Mouse (Mus musculus) heart, embryonic 15.5 days (tissue): ENCODE measurements at regions not wholly inside any gene's neighbourhood (a gene's known extent, or its start where the extent isn't known, plus 50 kb on each side); places are given as distances from the start of the nearest gene placed in this dataset.

Experiments used
- ATAC-seq: fragments of 200-750 bp; cut with Nextera tagmentation; replicated peaks from 2 replicates; pipeline ENCODE4 v1.8.0; 2017; ENCODE audit warnings: low read depth, moderate TSS enrichment; ENCODE audit not compliant: insufficient number of reproducible peaks, insufficient read depth, low FRiP score
- H3K27ac ChIP-seq: fragments of 300-500 bp; sonication (generic); 2 replicates; pipeline ENCODE4 v1.5.1; 2015; ENCODE audit warnings: mild to moderate bottlenecking, inconsistent platforms
- H3K27me3 ChIP-seq: fragments of 300-500 bp; sonication (generic); 2 replicates; pipeline ENCODE4 v1.6.1; 2015; ENCODE audit warnings: inconsistent platforms
- H3K36me3 ChIP-seq: fragments of 300-500 bp; sonication (generic); 2 replicates; pipeline ENCODE4 v1.6.1; 2015; ENCODE audit warnings: mild to moderate bottlenecking, inconsistent platforms
- H3K4me1 ChIP-seq: fragments of 300-500 bp; sonication (generic); replicated peaks from 2 replicates; pipeline ENCODE4 v1.6.1; 2015; ENCODE audit warnings: inconsistent platforms
- H3K4me2 ChIP-seq: fragments of 300-500 bp; sonication (generic); 2 replicates; pipeline ENCODE4 v1.6.1; 2015; ENCODE audit warnings: inconsistent platforms, mild to moderate bottlenecking, moderate library complexity
- H3K4me3 ChIP-seq: fragments of 300-500 bp; sonication (generic); 2 replicates; pipeline ENCODE4 v1.5.1; 2015; ENCODE audit warnings: mild to moderate bottlenecking, inconsistent platforms
- H3K9ac ChIP-seq: fragments of 300-500 bp; sonication (generic); 2 replicates; pipeline ENCODE4 v1.6.1; 2015; ENCODE audit warnings: mild to moderate bottlenecking, inconsistent platforms
- H3K9me3 ChIP-seq: fragments of 300-500 bp; sonication (generic); replicated peaks from 2 replicates; pipeline ENCODE4 v1.6.1; 2016; ENCODE audit warnings: inconsistent platforms
- WGBS: fragments of 180-500 bp; shearing (Covaris S2); methylation state at CpG from one replicate; pipeline ENCODE4 v1.1.7; 2015; ENCODE audit warnings: mixed read lengths; 5-methylcytosine and 5-hydroxymethylcytosine counted together

DNA sequence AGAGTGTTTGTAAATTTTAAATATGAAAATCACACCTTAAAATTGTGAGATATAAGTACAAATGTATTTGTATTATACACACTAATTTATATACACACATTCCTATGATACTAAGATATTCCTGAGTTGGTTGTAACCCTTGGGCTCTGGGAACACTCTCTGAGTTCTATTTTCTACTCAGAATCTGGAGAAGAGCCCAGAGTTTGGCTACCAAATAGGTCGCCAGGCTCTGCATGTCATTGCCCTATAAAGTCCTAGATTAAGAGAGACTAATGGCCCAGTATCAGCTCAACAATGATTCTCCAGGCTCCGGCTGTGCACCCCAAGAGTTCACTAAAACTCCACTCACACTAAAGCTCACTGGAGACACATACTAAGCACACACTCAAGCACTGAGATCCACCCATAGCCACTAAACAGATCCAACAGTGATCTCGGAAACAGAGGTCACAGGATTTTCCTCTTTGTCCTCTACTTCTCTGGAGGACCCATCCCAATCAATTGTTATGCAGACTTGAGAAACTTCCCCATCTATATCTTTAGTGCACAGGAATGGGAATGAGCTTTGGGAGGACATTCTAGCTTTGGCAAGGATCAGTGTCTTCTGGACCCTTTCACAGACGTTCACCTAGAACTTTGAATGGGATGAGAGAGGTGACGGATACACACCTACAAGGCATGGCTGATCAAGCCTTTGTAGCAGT, 238.1 kb upstream of the Nr2f2 start:
- Histone ChIP-seq H3K4me1 (no peaks in the 10 kb centered on the region), H3K9ac (no peak overlapping the region), H3K27me3 (no peaks in the 10 kb centered on the region), H3K9me3 (no peaks in the 10 kb centered on the region), H3K4me2 (no peak overlapping the region), H3K4me3 (no peak overlapping the region), H3K27ac (no peak overlapping the region), H3K36me3 (no peaks in the 10 kb centered on the region)
- ATAC-seq: no peak
- WGBS: 78% methylated on average over 5 of the region's 5 CpGs

DNA sequence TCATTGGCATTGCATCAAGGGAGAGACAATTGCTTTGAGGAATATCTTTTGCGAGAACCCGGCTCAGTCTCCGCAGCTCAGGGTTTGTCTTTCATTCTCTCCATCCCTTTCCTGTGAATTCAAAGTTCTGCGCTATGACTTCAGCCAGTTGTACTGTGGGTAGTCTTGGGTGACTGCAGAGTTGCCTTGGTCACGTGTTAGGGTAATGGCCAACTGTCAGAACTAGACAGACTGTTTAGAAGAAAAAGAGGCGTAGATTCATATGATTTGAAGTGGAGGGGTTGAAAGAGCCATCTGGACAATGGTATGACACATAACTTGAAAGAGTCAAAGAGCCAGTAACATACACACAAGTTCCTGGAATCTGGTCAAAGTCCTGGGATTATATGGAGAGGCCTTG, 226.5 kb upstream of the Nr2f2 start:
- 81% methylated on average over 6 of the region's 6 CpGs for WGBS
- H3K27ac ChIP-seq: no peak overlapping the region
- no peaks in the 10 kb centered on the region for H3K27me3 ChIP-seq
- ATAC-seq: no peak
- no peak overlapping the region for H3K4me3 ChIP-seq
- peaks cover 8% of the 10 kb centered on the region for H3K4me1 ChIP-seq
- no peaks in the 10 kb centered on the region for H3K36me3 ChIP-seq
- H3K9ac ChIP-seq: no peak overlapping the region
- H3K9me3 ChIP-seq: no peaks in the 10 kb centered on the region
- H3K4me2 ChIP-seq: no peak overlapping the region

DNA sequence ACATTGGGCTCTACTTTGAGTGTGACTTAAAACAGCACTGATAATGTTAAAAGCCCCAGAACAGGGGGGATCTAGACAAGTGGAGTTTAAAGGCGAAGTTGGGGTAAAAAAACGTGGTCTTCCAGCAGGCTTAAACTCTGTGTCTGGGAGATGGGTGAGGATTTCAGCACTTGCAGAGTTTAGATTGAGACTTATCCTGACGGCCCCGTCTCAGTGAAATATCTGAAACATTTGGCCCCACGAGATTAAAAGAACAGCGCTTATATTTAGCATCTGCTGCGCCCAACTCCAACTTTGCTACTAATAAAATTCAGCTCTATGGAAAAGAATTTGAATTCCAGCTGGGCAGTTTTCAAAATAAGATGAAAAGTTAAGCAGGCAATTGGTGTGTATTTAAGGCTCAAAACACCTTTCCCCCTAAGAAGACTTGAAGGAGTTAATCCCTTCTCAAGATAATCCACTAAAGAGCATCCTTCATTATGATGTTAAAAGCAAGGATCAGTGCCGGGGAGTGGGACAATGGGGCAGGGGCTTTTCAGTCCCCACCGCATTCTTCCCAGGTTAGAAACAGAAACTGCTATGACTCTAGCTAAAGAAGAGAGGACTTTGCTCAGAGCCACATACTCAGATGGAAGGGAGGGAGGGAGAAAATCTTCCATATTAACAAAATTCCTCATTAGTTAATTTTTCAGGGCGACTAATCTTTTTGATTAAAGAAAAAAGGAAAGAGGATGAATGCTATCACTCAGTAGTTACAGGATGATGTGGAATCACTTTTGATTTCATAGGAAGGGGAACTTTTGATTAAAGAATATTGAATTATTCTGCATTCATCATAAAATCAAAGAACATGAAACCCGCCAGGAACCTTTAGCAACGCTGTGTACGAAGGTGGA, 225.1 kb upstream of the Nr2f2 start:
- Histone ChIP-seq H3K9me3 (no peaks in the 10 kb centered on the region), H3K27me3 (no peaks in the 10 kb centered on the region), H3K4me3 (no peak overlapping the region), H3K9ac (no peak overlapping the region), H3K36me3 (no peaks in the 10 kb centered on the region), H3K27ac (no peak overlapping the region), H3K4me2 (peak overlapping the region; percentile 11), H3K4me1 (peaks cover 8% of the 10 kb centered on the region)
- no peak for ATAC-seq
- 30% methylated on average over 13 of the region's 13 CpGs for WGBS

DNA sequence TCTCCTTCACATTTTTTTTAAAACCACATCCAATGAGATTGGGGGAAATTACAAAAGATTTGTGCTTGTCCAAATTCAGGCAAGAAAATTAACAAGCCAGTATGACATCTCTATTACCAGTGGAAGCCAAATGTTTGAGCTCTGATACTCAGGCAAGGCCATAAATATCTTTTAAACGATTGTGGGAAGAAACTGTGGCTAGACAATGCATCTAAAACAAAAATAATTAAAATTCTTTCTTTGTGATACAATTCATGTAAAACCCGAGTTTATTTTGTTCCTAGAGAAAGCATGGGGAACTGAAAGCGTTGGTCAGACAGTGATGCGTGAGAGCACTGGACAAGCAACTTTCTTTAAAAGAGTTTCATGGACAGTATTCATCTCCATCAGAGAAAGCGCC, 223.2 kb upstream of the Nr2f2 start:
- no peak overlapping the region for H3K4me2 ChIP-seq
- WGBS: 71% methylated on average over 5 of the region's 5 CpGs
- H3K36me3 ChIP-seq: no peaks in the 10 kb centered on the region
- H3K9me3 ChIP-seq: no peaks in the 10 kb centered on the region
- peaks cover 8% of the 10 kb centered on the region for H3K4me1 ChIP-seq
- H3K9ac ChIP-seq: no peak overlapping the region
- H3K27ac ChIP-seq: no peak overlapping the region
- no peak overlapping the region for H3K4me3 ChIP-seq
- no peaks in the 10 kb centered on the region for H3K27me3 ChIP-seq
- ATAC-seq: no peak

DNA sequence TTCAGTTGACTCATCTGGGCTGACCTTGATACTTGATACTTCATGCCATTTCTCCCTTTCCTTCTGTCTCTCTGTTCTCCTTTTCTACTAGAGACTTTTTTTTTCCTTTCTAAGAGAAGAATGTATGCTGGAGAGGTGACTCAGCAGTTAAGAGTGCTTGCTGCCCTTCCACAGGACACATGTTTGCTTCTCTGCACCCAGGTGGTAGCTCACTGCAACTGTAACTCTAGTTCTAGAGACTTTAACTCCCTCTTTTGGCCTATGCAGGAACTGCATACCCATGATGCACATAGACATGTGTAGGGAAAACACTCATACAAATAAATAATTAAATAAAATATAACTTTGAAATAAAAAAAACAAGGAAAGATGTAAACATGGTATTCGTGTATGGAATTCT, 221.5 kb upstream of the Nr2f2 start:
- H3K27ac ChIP-seq: no peak overlapping the region
- ATAC-seq: no peak
- no peak overlapping the region for H3K4me3 ChIP-seq
- H3K9ac ChIP-seq: no peak overlapping the region
- H3K27me3 ChIP-seq: no peaks in the 10 kb centered on the region
- H3K4me1 ChIP-seq: peaks cover 8% of the 10 kb centered on the region
- H3K36me3 ChIP-seq: no peaks in the 10 kb centered on the region
- no peak overlapping the region for H3K4me2 ChIP-seq
- 90% methylated on average over 1 of the region's 1 CpGs for WGBS
- no peaks in the 10 kb centered on the region for H3K9me3 ChIP-seq

DNA sequence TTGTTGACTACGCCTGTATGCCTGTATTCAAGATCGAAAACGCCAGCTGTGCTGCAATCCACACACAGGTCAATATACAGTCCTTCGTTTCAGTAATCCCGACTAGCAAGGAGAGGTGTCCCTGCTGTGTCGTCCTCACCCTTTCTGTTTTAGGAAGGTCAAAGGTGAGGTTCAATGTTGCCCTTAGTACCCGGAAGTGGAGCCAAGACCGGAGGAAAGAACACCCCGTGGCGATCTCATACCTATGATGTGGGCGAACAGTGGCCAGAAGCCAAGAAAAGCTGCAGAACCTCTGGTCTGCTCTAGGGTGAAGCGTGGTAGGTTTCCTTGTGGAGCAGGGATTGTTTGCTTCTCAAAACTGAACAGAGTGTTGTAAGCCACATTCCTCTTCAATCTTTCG, 217.9 kb upstream of the Nr2f2 start:
- H3K4me2 ChIP-seq: no peak overlapping the region
- no peak overlapping the region for H3K4me3 ChIP-seq
- H3K4me1 ChIP-seq: no peaks in the 10 kb centered on the region
- no peak overlapping the region for H3K9ac ChIP-seq
- H3K9me3 ChIP-seq: no peaks in the 10 kb centered on the region
- no peaks in the 10 kb centered on the region for H3K36me3 ChIP-seq
- H3K27me3 ChIP-seq: no peaks in the 10 kb centered on the region
- 71% methylated on average over 13 of the region's 13 CpGs for WGBS
- no peak overlapping the region for H3K27ac ChIP-seq
- no peak for ATAC-seq

DNA sequence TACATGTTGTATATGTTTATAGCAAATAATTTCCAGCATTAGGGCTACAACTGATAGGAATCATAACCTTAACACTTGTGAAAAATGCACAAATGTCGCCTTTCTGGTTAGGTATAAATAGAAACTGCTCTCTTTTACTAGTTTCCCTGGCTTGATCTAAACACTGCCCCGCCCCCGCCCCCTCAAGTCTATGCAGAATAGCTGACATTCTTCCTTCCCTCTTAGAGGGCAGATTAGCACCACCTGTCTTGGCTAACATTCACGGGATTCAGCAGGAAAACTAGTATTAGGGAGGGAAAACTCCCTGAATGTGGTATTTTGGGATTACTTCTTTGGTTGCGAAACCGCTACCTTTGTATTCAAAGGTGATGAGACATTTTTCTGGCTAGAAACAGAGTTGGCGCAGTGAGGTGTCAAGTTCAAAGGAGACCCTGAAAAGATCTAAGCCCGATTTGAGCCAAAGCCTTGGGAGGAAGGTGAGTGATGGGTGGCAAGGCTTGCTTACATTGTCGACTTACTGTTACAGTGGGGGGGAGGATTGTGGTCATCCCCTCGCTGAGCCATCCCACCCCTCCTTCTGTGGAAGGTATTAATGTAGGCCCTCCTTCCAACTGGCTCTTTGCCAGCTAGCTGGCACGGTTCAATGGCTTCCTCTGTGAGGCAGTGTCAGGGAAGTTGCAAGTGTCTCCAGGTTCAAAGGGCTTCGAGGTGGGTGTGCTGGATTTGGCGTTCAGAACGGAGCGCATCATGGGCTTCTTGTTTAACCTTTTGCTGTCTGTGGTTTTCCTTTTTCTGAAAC, 209.8 kb upstream of the Nr2f2 start:
- no peak overlapping the region for H3K4me2 ChIP-seq
- ATAC-seq: no peak
- no peaks in the 10 kb centered on the region for H3K36me3 ChIP-seq
- H3K9ac ChIP-seq: no peak overlapping the region
- 0 out of 2 replicates have a peak, but pooled peaks cover 2% of the 10 kb centered on the region for H3K4me1 ChIP-seq
- 36% methylated on average over 15 of the region's 15 CpGs for WGBS
- H3K27me3 ChIP-seq: no peaks in the 10 kb centered on the region
- no peak overlapping the region for H3K27ac ChIP-seq
- no peaks in the 10 kb centered on the region for H3K9me3 ChIP-seq
- no peak overlapping the region for H3K4me3 ChIP-seq

DNA sequence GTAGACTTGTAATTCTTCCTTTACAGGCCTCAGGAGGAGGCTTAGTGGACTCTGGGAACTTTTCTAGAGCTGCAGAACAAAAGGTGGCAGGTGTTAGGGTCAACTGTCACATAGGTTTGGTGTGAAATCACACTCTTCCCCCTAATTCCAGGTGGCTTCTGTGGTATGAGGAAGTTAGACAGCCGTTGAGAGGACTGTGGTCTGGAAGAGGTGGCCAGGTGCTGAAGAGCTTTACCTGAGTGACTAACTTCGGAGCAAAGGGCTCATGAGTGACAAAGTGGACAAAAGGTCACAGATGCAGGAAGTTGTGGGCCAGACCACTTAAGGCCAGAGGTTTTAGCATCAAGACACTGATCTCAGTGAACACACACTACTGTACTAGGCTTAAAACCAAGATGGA, 209.1 kb upstream of the Nr2f2 start:
- H3K9me3 ChIP-seq: no peaks in the 10 kb centered on the region
- no peak overlapping the region for H3K4me3 ChIP-seq
- H3K4me1 ChIP-seq: 0 out of 2 replicates have a peak, but pooled peaks cover 2% of the 10 kb centered on the region
- no peak for ATAC-seq
- no peaks in the 10 kb centered on the region for H3K27me3 ChIP-seq
- no peaks in the 10 kb centered on the region for H3K36me3 ChIP-seq
- no peak overlapping the region for H3K9ac ChIP-seq
- 56% methylated on average over 2 of the region's 2 CpGs for WGBS
- H3K4me2 ChIP-seq: no peak overlapping the region
- H3K27ac ChIP-seq: no peak overlapping the region

DNA sequence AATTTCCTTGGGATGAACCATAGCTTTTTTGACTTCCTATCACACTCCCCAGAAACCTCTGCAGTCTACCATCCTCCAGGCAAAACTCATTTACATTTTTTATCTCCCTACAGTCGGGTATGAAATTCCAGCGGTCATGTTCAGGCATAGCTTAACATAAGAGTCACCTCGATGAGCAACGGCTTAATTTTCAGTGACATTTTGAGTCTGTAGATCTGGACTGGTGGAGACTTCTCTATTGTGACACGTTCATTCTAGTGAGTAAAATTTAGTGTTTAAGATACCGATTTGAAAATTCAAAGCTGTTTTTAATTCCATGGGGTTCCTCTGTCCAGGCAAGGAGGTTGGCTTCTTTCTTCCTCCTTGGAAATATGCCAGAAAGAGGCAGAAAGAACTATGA, 207.7 kb upstream of the Nr2f2 start:
- Histone ChIP-seq H3K4me1 (0 out of 2 replicates have a peak, but pooled peaks cover 2% of the 10 kb centered on the region), H3K9ac (no peak overlapping the region), H3K27me3 (no peaks in the 10 kb centered on the region), H3K4me3 (no peak overlapping the region), H3K4me2 (no peak overlapping the region), H3K27ac (no peak overlapping the region), H3K36me3 (no peaks in the 10 kb centered on the region), H3K9me3 (no peaks in the 10 kb centered on the region)
- ATAC-seq: no peak
- WGBS: 46% methylated on average over 6 of the region's 6 CpGs

DNA sequence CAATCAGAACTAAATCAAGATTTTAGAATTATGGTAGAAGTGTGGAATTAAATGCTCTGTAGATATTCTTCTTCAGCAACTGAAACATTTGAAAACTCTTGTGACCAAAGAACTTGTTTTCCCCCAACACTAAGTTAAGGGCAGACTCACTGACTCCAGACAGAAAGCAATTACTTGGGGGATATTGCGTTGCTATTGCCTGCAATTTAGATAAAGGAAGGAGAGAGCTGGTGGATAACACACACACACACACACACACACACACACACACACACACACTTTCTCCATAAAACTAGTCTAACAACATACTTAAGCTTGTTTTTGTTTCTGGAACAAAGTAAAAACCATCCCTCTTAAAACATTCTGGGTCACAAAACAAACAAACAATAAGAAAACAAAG, 198.5 kb upstream of the Nr2f2 start:
- no peaks in the 10 kb centered on the region for H3K9me3 ChIP-seq
- no peak for ATAC-seq
- H3K4me1 ChIP-seq: no peaks in the 10 kb centered on the region
- H3K27me3 ChIP-seq: no peaks in the 10 kb centered on the region
- H3K4me3 ChIP-seq: no peak overlapping the region
- no peaks in the 10 kb centered on the region for H3K36me3 ChIP-seq
- no peak overlapping the region for H3K9ac ChIP-seq
- H3K27ac ChIP-seq: no peak overlapping the region
- 60% methylated on average over 1 of the region's 1 CpGs for WGBS
- no peak overlapping the region for H3K4me2 ChIP-seq

DNA sequence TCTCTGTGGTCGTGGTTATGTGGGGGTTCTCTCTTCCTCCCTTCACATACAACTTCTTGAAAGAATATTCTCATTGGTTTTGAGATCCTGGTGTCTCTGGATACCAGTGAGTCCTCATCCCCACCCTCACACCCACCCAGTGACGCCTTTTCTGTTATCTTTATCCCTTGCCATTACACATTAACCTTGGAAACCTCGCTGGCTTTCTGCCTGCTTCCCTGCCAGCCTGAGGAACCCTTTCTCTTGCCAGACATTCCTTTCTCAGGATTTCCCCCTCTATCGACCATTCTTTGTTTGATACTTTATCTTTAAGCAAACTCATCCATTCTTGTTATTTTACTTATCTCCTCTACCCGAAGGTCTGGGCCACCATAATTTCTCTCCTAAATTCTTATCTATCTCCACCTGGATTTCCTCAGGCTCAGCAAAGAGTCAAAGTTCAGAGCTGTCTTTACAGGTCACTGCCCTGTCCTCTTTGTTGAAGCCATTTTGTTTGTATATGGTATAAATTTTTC, 182.5 kb upstream of the Nr2f2 start:
- ATAC-seq: no peak
- Histone ChIP-seq H3K4me3 (no peak overlapping the region), H3K9me3 (no peaks in the 10 kb centered on the region), H3K4me1 (no peaks in the 10 kb centered on the region), H3K9ac (no peak overlapping the region), H3K36me3 (no peaks in the 10 kb centered on the region), H3K4me2 (no peak overlapping the region), H3K27ac (no peak overlapping the region), H3K27me3 (no peaks in the 10 kb centered on the region)
- WGBS: 37% methylated on average over 5 of the region's 5 CpGs
